Mouse (Mus musculus) hindbrain, embryonic 10.5 days (tissue): ENCODE data around the gene Slc38a2. TPM values are rescaled to one million over a fixed set of nuclear protein-coding genes. Genes with fewer than 3 reads are reported as not detected.
A peak's percentile ranks its signal among the peaks of the same experiment; 100 is the strongest.

Experiments used
- DNase-seq: peaks from one replicate; pipeline ENCODE4 v3.0.0-alpha.2; 2017; ENCODE audit warnings: low spot score
- H3K27ac ChIP-seq: fragments of 300-500 bp; sonication (generic); 2 replicates; pipeline ENCODE4 v1.5.1; 2016; ENCODE audit warnings: mild to moderate bottlenecking, moderate library complexity
- H3K27me3 ChIP-seq: fragments of 300-500 bp; sonication (generic); 2 replicates; pipeline ENCODE4 v1.6.1; 2016; ENCODE audit warnings: mild to moderate bottlenecking; ENCODE audit not compliant: poor library complexity, insufficient read depth, severe bottlenecking
- H3K36me3 ChIP-seq: fragments of 300-500 bp; sonication (generic); 2 replicates; pipeline ENCODE4 v1.6.1; 2016; ENCODE audit warnings: mild to moderate bottlenecking, moderate library complexity
- H3K4me1 ChIP-seq: fragments of 300-500 bp; sonication (generic); replicated peaks from 2 replicates; pipeline ENCODE4 v1.6.1; 2016; ENCODE audit warnings: mild to moderate bottlenecking
- H3K4me3 ChIP-seq: fragments of 300-500 bp; sonication (generic); 2 replicates; pipeline ENCODE4 v1.5.1; 2016; ENCODE audit warnings: mild to moderate bottlenecking, moderate library complexity
- H3K9me3 ChIP-seq: fragments of 300-500 bp; sonication (generic); 2 replicates; pipeline ENCODE4 v1.6.1; 2016; ENCODE audit warnings: mild to moderate bottlenecking, moderate library complexity
- WGBS: fragments of 180-500 bp; shearing (Covaris S2); methylation state at CpG from one replicate; pipeline ENCODE4 v1.1.7; 2016; 5-methylcytosine and 5-hydroxymethylcytosine counted together
- polyA plus RNA-seq: library from polyadenylated mRNA; unstranded; fragments of >200 nt; fragmentation: Nextera tagmentation; extraction: Ambion mirVana; gene quantifications from 2 replicates; pipeline ENCODE4 v1.2.1, GENCODE M21; 2016

Gene Slc38a2
- polyA plus RNA-seq, 1 experiment from 2014 or later, result 135 TPM

GRCm38 (mm10) chr15:96715692-96716080 lies 16.2 kb upstream of the Slc38a2 start:
- Histone ChIP-seq H3K4me1 (peaks cover 5% of the 10 kb centered on the region; the same call in 1 of the 2 replicates), H3K27ac (no peak overlapping the region)
- WGBS, result 93% methylated on average over 7 of the region's 7 CpGs

GRCm38 (mm10) chr15:96715079-96715691 lies 15.7 kb upstream of the Slc38a2 start:
- H3K4me1 ChIP-seq, result peaks cover 10% of the 10 kb centered on the region; the same call in 1 of the 2 replicates
- H3K4me3 ChIP-seq, result no peak overlapping the region
- H3K9me3 ChIP-seq, result no peaks in the 10 kb centered on the region
- H3K36me3 ChIP-seq, result no peaks in the 10 kb centered on the region
- no peak for DNase-seq
- H3K27me3 ChIP-seq, result no peaks in the 10 kb centered on the region
- no peak overlapping the region for H3K27ac ChIP-seq
- 89% methylated on average over 9 of the region's 9 CpGs for WGBS

More at GRCm38 (mm10) chr15:96715692-96716080, 16.2 kb upstream of the Slc38a2 start:
- Histone ChIP-seq H3K9me3 (no peaks in the 10 kb centered on the region), H3K4me3 (no peak overlapping the region), H3K36me3 (no peaks in the 10 kb centered on the region), H3K27me3 (no peaks in the 10 kb centered on the region)
- no peak for DNase-seq

GRCm38 (mm10) chr15:96714676-96715016 lies 15.1 kb upstream of the Slc38a2 start:
- no peak for DNase-seq
- no peaks in the 10 kb centered on the region for H3K9me3 ChIP-seq
- 94% methylated on average over 3 of the region's 3 CpGs for WGBS

GRCm38 (mm10) chr15:96713758-96714675 lies 14.5 kb upstream of the Slc38a2 start:
- 97% methylated on average over 6 of the region's 7 CpGs for WGBS
- Histone ChIP-seq H3K4me1 (peaks cover 20% of the 10 kb centered on the region), H3K36me3 (no peaks in the 10 kb centered on the region), H3K27me3 (no peaks in the 10 kb centered on the region), H3K9me3 (no peaks in the 10 kb centered on the region), H3K4me3 (no peak overlapping the region), H3K27ac (no peak overlapping the region)
- DNase-seq, result no peak

More at GRCm38 (mm10) chr15:96714676-96715016, 15.1 kb upstream of the Slc38a2 start:
- no peaks in the 10 kb centered on the region for H3K27me3 ChIP-seq
- peaks cover 14% of the 10 kb centered on the region; the same call in 1 of the 2 replicates for H3K4me1 ChIP-seq
- no peaks in the 10 kb centered on the region for H3K36me3 ChIP-seq
- H3K27ac ChIP-seq, result no peak overlapping the region
- no peak overlapping the region for H3K4me3 ChIP-seq

GRCm38 (mm10) chr15:96712338-96712737 lies 12.8 kb upstream of the Slc38a2 start:
- no peak for DNase-seq
- H3K9me3 ChIP-seq, result no peaks in the 10 kb centered on the region
- H3K27me3 ChIP-seq, result no peaks in the 10 kb centered on the region
- H3K4me3 ChIP-seq, result no peak overlapping the region
- no peak overlapping the region for H3K27ac ChIP-seq
- no peaks in the 10 kb centered on the region for H3K36me3 ChIP-seq
- WGBS, result 97% methylated on average over 5 of the region's 5 CpGs
- peaks cover 26% of the 10 kb centered on the region for H3K4me1 ChIP-seq

GRCm38 (mm10) chr15:96711664-96712063 lies 12.1 kb upstream of the Slc38a2 start:
- no peak overlapping the region for H3K27ac ChIP-seq
- no peak for DNase-seq
- no peaks in the 10 kb centered on the region for H3K36me3 ChIP-seq
- 90% methylated on average over 11 of the region's 11 CpGs for WGBS
- H3K4me3 ChIP-seq, result no peak overlapping the region
- H3K27me3 ChIP-seq, result no peaks in the 10 kb centered on the region
- no peaks in the 10 kb centered on the region for H3K9me3 ChIP-seq
- H3K4me1 ChIP-seq, result peaks cover 26% of the 10 kb centered on the region

GRCm38 (mm10) chr15:96710352-96711114 lies 11.0 kb upstream of the Slc38a2 start:
- Histone ChIP-seq H3K27ac (peak overlapping the region; percentile 98), H3K4me3 (peak overlapping the region; percentile 71), H3K4me1 (peaks cover 26% of the 10 kb centered on the region), H3K27me3 (no peaks in the 10 kb centered on the region), H3K9me3 (no peaks in the 10 kb centered on the region), H3K36me3 (no peaks in the 10 kb centered on the region)
- DNase-seq, result no peak
- 40% methylated on average over 15 of the region's 15 CpGs for WGBS

GRCm38 (mm10) chr15:96709491-96710351 lies 10.2 kb upstream of the Slc38a2 start:
- Histone ChIP-seq H3K9me3 (no peaks in the 10 kb centered on the region), H3K36me3 (no peaks in the 10 kb centered on the region), H3K27me3 (no peaks in the 10 kb centered on the region), H3K4me1 (peaks cover 28% of the 10 kb centered on the region), H3K27ac (peak overlapping the region; percentile 98), H3K4me3 (peak overlapping the region; percentile 71)
- DNase-seq, result peak; percentile 97
- WGBS, result 1% methylated on average over 80 of the region's 80 CpGs

GRCm38 (mm10) chr15:96708976-96709490 lies 9.5 kb upstream of the Slc38a2 start:
- 33% methylated on average over 14 of the region's 14 CpGs for WGBS
- H3K4me3 ChIP-seq, result peak overlapping the region; percentile 71
- no peak for DNase-seq

GRCm38 (mm10) chr15:96708428-96708827 lies 8.9 kb upstream of the Slc38a2 start:
- Histone ChIP-seq H3K4me1 (peaks cover 30% of the 10 kb centered on the region), H3K27ac (peak overlapping the region; percentile 98; the same call in 1 of the 2 replicates), H3K9me3 (no peaks in the 10 kb centered on the region), H3K4me3 (no peak overlapping the region), H3K27me3 (no peaks in the 10 kb centered on the region), H3K36me3 (no peaks in the 10 kb centered on the region)
- no peak for DNase-seq
- 88% methylated on average over 8 of the region's 8 CpGs for WGBS

More at GRCm38 (mm10) chr15:96708976-96709490, 9.5 kb upstream of the Slc38a2 start:
- Histone ChIP-seq H3K4me1 (peaks cover 30% of the 10 kb centered on the region), H3K36me3 (no peaks in the 10 kb centered on the region), H3K27me3 (no peaks in the 10 kb centered on the region), H3K9me3 (no peaks in the 10 kb centered on the region), H3K27ac (peak overlapping the region; percentile 98)

GRCm38 (mm10) chr15:96707936-96708335 lies 8.4 kb upstream of the Slc38a2 start:
- no peak overlapping the region for H3K27ac ChIP-seq
- no peaks in the 10 kb centered on the region for H3K36me3 ChIP-seq
- H3K27me3 ChIP-seq, result no peaks in the 10 kb centered on the region
- no peak for DNase-seq
- H3K9me3 ChIP-seq, result no peaks in the 10 kb centered on the region
- WGBS, result 82% methylated on average over 2 of the region's 2 CpGs
- peaks cover 30% of the 10 kb centered on the region for H3K4me1 ChIP-seq
- no peak overlapping the region for H3K4me3 ChIP-seq
